Mouse (Mus musculus): ENCODE results near the gene Irf2bp1. TPM values are rescaled to one million over a fixed set of nuclear protein-coding genes. Genes with fewer than 3 reads are reported as not detected.

Gene Irf2bp1
- polyA plus RNA-seq (2014; fragmentation: Illumina TruSeq; extraction: RNeasy Lipid Tissue Mini Kit (QIAGEN cat#74804); ENCODE audit: low read depth, low replicate concordance): 1.2 TPM

DNA sequence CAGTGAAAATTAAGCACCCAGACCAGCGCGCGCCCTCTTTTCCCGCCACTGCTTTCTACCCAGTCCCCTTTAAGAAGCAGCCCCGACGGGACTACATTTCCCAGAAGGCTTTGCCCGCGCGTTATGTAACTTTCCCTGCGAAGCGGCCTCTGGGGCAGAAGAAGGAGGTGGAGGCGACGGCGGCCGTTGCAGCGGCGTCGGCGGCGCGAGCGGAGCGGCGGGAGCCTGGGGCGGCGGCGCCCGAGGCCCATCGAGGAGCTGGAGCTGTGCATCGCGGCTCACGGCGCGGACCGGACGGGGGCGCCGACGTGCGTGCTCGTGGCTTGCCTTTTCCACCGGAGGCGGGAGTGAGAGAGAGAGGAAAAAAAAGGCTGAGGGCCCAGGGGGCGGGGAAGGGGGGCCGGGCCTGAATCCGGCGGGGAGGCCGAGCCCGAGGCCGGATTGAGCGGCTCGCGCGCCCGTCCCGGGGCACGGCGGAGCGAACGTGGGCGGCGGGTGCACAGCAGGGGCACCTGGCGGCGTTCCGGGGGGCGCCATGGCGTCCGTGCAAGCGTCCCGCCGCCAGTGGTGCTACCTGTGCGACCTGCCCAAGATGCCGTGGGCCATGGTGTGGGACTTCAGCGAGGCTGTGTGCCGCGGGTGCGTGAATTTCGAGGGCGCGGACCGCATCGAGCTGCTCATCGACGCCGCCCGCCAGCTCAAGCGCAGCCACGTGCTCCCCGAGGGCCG is at the start of gene Irf2bp1:
Gene Irf2bp1 (plus strand): TSS at position 143 of the 729 bp plus-strand sequence.

DNA sequence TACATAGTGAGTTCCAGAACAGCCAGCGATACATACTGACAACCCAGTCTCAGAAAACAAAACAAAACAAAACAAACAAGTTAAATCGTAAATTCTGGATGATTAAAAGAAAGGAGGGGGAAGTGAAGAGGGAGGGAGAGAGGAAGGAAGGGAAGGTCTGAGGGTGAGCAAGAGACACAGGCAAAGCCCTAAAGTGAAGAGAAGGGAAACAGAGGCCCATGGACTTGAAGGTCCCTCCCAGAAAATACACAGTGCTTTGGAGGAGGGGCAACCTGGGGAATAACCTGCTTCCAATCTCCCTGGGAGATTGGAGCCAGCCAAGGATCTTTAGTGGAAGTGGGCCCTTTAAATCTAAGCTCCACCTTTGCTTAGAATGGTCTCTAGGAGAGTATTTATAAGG is 16.7 kb upstream of the Irf2bp1 start, which contains the start of gene Nanos2:
Gene Nanos2 (plus strand): TSS at position 301 of the 400 bp plus-strand sequence.

DNA sequence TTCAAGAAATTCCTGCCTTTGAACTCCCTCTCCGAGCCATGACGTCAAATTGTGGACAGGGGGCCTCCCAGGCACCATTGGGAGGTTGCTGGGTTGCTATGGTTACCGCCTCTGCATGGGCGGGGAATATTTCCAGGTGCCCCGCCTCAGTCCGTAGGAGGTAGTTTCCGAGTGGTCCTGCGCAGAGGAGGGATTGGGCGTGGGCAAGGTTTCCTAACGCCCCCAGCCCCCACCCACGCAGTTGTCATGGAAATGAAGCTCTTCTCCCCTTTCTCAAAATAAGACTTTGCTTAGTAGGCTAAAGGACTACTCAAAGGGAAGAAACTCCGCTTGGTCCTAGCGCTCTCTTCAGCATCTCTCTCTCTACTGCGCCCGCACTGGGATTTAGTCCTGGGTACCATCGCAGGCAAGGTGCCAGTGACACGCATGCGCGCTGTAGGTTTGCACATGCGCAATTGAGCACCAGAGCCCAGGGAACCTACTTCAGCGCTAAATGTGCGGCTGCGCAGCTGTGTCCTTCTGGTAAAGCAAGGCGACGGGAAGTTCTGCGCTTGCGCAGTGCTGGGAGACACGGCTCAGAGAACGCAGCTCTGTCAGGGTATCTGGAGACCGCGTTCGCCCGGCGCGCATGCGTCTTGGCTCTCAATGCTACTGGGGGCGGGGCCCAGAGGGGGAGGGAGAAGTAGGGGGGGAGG is 13.1 kb upstream of the Irf2bp1 start, which contains the start of gene Mypop:
Gene Mypop (plus strand): TSS at position 645 of the 695 bp plus-strand sequence.

DNA sequence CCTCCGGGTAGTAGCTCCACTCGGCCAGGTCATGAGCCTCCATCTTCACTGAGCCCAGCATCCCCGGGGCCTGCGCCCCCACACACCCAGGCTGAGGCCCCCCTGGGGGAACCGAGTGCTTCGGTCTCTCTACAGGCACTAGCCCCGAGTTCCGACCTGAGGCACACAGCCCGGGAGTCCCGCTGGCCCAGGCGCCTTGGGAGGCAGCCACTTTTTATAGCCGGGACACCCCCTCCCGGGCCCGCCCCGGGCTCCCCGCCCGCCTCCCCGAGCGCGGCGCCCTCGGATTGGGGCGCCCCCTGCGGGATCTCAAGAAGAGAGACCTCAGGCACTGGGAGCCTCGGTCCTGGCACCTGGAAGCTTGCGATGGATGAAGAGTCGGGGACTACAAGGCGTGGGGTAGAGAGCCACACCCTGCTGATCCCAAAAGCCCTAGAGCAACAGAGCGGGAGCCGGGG is 19.5 kb downstream of the Irf2bp1 start, which contains the start of gene Foxa3:
Gene Foxa3 (minus strand): TSS at position 182 of the 458 bp plus-strand sequence.

DNA sequence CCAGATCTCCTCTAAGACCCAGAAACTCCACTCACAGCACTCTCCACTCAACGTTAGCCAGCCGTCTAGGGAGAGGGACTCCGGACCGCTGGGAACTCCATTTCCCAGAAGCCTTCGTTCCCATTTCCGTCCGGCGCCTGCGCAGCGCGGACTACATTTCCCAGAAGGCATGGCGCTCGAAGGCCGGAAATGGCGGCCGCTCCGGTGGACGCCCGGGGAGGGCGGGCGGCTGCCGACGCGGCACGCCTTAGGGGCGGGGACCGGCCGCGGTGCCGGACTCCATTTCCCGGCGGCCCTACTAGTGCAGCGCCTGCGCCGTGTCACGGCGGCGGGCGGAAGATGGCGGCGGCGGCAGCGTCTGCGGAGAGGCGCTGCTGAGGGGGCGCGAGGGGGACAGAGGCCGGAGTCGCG is 20.3 kb downstream of the Irf2bp1 start, which contains the start of gene Sympk:
Gene Sympk (plus strand): TSS at position 282 of the 411 bp plus-strand sequence.

DNA sequence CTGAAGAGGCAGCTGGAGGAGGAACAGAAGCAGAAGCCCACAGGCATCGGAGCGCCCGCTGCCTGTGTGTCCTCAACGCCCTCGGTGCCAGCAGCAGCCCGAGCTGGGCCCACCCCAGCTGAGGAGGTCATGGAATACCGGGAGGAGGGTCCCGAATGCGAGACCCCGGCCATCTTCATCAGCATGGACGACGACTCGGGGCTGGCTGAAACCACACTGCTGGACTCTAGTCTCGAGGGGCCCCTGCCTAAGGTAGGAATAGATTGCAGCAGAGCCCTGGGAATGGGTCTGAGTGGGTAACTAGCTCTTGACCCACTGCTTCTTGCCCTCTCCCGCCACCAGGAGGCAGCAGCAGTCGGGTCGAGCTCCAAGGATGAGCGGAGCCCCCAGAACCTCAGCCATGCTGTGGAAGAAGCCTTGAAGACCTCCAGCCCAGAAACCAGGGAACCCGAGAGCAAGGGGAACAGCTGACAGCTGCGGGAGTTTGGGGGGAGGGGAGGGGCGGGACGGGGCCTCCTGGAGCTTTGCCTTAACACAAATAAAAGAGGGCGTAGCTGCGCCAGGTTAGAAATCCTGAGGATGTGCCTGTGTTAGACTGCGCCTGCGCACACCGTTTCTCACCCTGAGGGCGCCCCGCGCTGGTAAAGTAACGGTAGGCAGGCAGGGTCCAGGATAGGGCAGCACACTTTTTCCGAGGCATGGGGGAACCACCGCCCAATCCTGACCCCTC is 50.4 kb downstream of the Irf2bp1 start, which contains the start of gene Rsph6a:
Gene Rsph6a (plus strand): TSS at position 644 of the 730 bp plus-strand sequence.

Other genes starting within 250 kb of the Irf2bp1 start
- not detected for gene Psg19, start 205.5 kb upstream of the Irf2bp1 start, polyA plus RNA-seq (2014; fragmentation: Illumina TruSeq; extraction: RNeasy Lipid Tissue Mini Kit (QIAGEN cat#74804); ENCODE audit: low read depth, low replicate concordance)
- not detected for gene Psg17, start 182.4 kb upstream of the Irf2bp1 start, polyA plus RNA-seq (2014; fragmentation: Illumina TruSeq; extraction: RNeasy Lipid Tissue Mini Kit (QIAGEN cat#74804); ENCODE audit: low read depth, low replicate concordance)
- 1.0 TPM for gene Mill2, start 164.1 kb upstream of the Irf2bp1 start, polyA plus RNA-seq (2014; fragmentation: Illumina TruSeq; extraction: RNeasy Lipid Tissue Mini Kit (QIAGEN cat#74804); ENCODE audit: low read depth, low replicate concordance)
- not detected for gene Pglyrp1, start 132.7 kb upstream of the Irf2bp1 start, polyA plus RNA-seq (2014; fragmentation: Illumina TruSeq; extraction: RNeasy Lipid Tissue Mini Kit (QIAGEN cat#74804); ENCODE audit: low read depth, low replicate concordance)
- 2.1 TPM for gene Ccdc61, start 93.6 kb upstream of the Irf2bp1 start, polyA plus RNA-seq (2014; fragmentation: Illumina TruSeq; extraction: RNeasy Lipid Tissue Mini Kit (QIAGEN cat#74804); ENCODE audit: low read depth, low replicate concordance)
- gene Nova2, start 78.2 kb upstream of the Irf2bp1 start, polyA plus RNA-seq (2014; fragmentation: Illumina TruSeq; extraction: RNeasy Lipid Tissue Mini Kit (QIAGEN cat#74804); ENCODE audit: low read depth, low replicate concordance): 0.08 TPM
- gene Nanos2, start 16.6 kb upstream of the Irf2bp1 start, polyA plus RNA-seq (2014; fragmentation: Illumina TruSeq; extraction: RNeasy Lipid Tissue Mini Kit (QIAGEN cat#74804); ENCODE audit: low read depth, low replicate concordance): not detected
- gene Mypop, start 12.8 kb upstream of the Irf2bp1 start, polyA plus RNA-seq (2014; fragmentation: Illumina TruSeq; extraction: RNeasy Lipid Tissue Mini Kit (QIAGEN cat#74804); ENCODE audit: low read depth, low replicate concordance): not detected
- 12.5 TPM for gene Foxa3, start 19.5 kb downstream of the Irf2bp1 start, polyA plus RNA-seq (2014; fragmentation: Illumina TruSeq; extraction: RNeasy Lipid Tissue Mini Kit (QIAGEN cat#74804); ENCODE audit: low read depth, low replicate concordance)
- 3.7 TPM for gene Sympk, start 20.3 kb downstream of the Irf2bp1 start, polyA plus RNA-seq (2014; fragmentation: Illumina TruSeq; extraction: RNeasy Lipid Tissue Mini Kit (QIAGEN cat#74804); ENCODE audit: low read depth, low replicate concordance)
- gene Rsph6a, start 50.6 kb downstream of the Irf2bp1 start, polyA plus RNA-seq (2014; fragmentation: Illumina TruSeq; extraction: RNeasy Lipid Tissue Mini Kit (QIAGEN cat#74804); ENCODE audit: low read depth, low replicate concordance): not detected
- gene Dmwd, start 72.2 kb downstream of the Irf2bp1 start, polyA plus RNA-seq (2014; fragmentation: Illumina TruSeq; extraction: RNeasy Lipid Tissue Mini Kit (QIAGEN cat#74804); ENCODE audit: low read depth, low replicate concordance): 0.72 TPM
- gene Dmpk, start 79.8 kb downstream of the Irf2bp1 start, polyA plus RNA-seq (2014; fragmentation: Illumina TruSeq; extraction: RNeasy Lipid Tissue Mini Kit (QIAGEN cat#74804); ENCODE audit: low read depth, low replicate concordance): 2.7 TPM
- gene Six5, start 90.5 kb downstream of the Irf2bp1 start, polyA plus RNA-seq (2014; fragmentation: Illumina TruSeq; extraction: RNeasy Lipid Tissue Mini Kit (QIAGEN cat#74804); ENCODE audit: low read depth, low replicate concordance): 0.45 TPM
- gene Gm4969, start 114.3 kb downstream of the Irf2bp1 start, polyA plus RNA-seq (2014; fragmentation: Illumina TruSeq; extraction: RNeasy Lipid Tissue Mini Kit (QIAGEN cat#74804); ENCODE audit: low read depth, low replicate concordance): not detected
- gene Fbxo46, start 115.8 kb downstream of the Irf2bp1 start, polyA plus RNA-seq (2014; fragmentation: Illumina TruSeq; extraction: RNeasy Lipid Tissue Mini Kit (QIAGEN cat#74804); ENCODE audit: low read depth, low replicate concordance): 0.26 TPM
- 5.7 TPM for gene Qpctl, start 145.2 kb downstream of the Irf2bp1 start, polyA plus RNA-seq (2014; fragmentation: Illumina TruSeq; extraction: RNeasy Lipid Tissue Mini Kit (QIAGEN cat#74804); ENCODE audit: low read depth, low replicate concordance)
- 1.4 TPM for gene Snrpd2, start 145.7 kb downstream of the Irf2bp1 start, polyA plus RNA-seq (2014; fragmentation: Illumina TruSeq; extraction: RNeasy Lipid Tissue Mini Kit (QIAGEN cat#74804); ENCODE audit: low read depth, low replicate concordance)
- not detected for gene Gipr, start 162.1 kb downstream of the Irf2bp1 start, polyA plus RNA-seq (2014; fragmentation: Illumina TruSeq; extraction: RNeasy Lipid Tissue Mini Kit (QIAGEN cat#74804); ENCODE audit: low read depth, low replicate concordance)
- gene Eml2, start 172.4 kb downstream of the Irf2bp1 start, polyA plus RNA-seq (2014; fragmentation: Illumina TruSeq; extraction: RNeasy Lipid Tissue Mini Kit (QIAGEN cat#74804); ENCODE audit: low read depth, low replicate concordance): 0.19 TPM
- gene Gpr4, start 208.5 kb downstream of the Irf2bp1 start, polyA plus RNA-seq (2014; fragmentation: Illumina TruSeq; extraction: RNeasy Lipid Tissue Mini Kit (QIAGEN cat#74804); ENCODE audit: low read depth, low replicate concordance): 0.34 TPM
- gene Opa3, start 224.3 kb downstream of the Irf2bp1 start, polyA plus RNA-seq (2014; fragmentation: Illumina TruSeq; extraction: RNeasy Lipid Tissue Mini Kit (QIAGEN cat#74804); ENCODE audit: low read depth, low replicate concordance): 10.4 TPM

Measured in liver, adult 10 weeks (tissue).